Mouse (Mus musculus) limb, embryonic 12.5 days (tissue): ENCODE data around the gene Elavl3. TPM values are rescaled to one million over a fixed set of nuclear protein-coding genes. Genes with fewer than 3 reads are reported as not detected.
"Not testable (repeated sequence)": the region's sequence is repeated elsewhere in the genome, so short reads cannot be mapped to it uniquely, and the experiment has no call there.

ENCODE experiments used
- ATAC-seq: fragments of 200-750 bp; cut with Nextera tagmentation; 2 replicates; pipeline ENCODE4 v1.8.0; 2017; ENCODE audit warnings: low read depth, moderate TSS enrichment; ENCODE audit not compliant: insufficient number of reproducible peaks, insufficient read depth, low FRiP score, low TSS enrichment
- H3K27ac ChIP-seq: fragments of 300-500 bp; sonication (generic); 2 replicates; pipeline ENCODE4 v1.5.1; 2016; ENCODE audit warnings: mild to moderate bottlenecking, moderate library complexity
- H3K27me3 ChIP-seq: fragments of 300-500 bp; sonication (generic); 2 replicates; pipeline ENCODE4 v1.6.1; 2016; ENCODE audit warnings: mild to moderate bottlenecking, moderate library complexity
- H3K36me3 ChIP-seq: fragments of 300-500 bp; sonication (generic); 2 replicates; pipeline ENCODE4 v1.6.1; 2016; ENCODE audit warnings: mild to moderate bottlenecking, moderate library complexity
- H3K4me1 ChIP-seq: fragments of 300-500 bp; sonication (generic); replicated peaks from 2 replicates; pipeline ENCODE4 v1.6.1; 2016
- H3K4me2 ChIP-seq: fragments of 300-500 bp; sonication (generic); 2 replicates; pipeline ENCODE4 v1.6.1; 2016; ENCODE audit warnings: mild to moderate bottlenecking, moderate library complexity
- H3K4me3 ChIP-seq: fragments of 300-500 bp; sonication (generic); replicated peaks from 2 replicates; pipeline ENCODE4 v1.5.1; 2016; ENCODE audit warnings: mild to moderate bottlenecking
- H3K9ac ChIP-seq: fragments of 300-500 bp; sonication (generic); replicated peaks from 2 replicates; pipeline ENCODE4 v1.6.1; 2016; ENCODE audit warnings: mild to moderate bottlenecking, moderate library complexity
- H3K9me3 ChIP-seq: fragments of 300-500 bp; sonication (generic); 2 replicates; pipeline ENCODE4 v1.6.1; 2016; ENCODE audit warnings: mild to moderate bottlenecking, moderate library complexity
- WGBS: fragments of 180-500 bp; shearing (Covaris S2); methylation state at CpG from one replicate; pipeline ENCODE4 v1.1.7; 2016; 5-methylcytosine and 5-hydroxymethylcytosine counted together
- polyA plus RNA-seq: library from polyadenylated mRNA; unstranded; fragments of >200 nt; fragmentation: Nextera tagmentation; extraction: Ambion mirVana; gene quantifications from 2 replicates; pipeline ENCODE4 v1.2.1, GENCODE M21; 2016

Elavl3 gene
- polyA plus RNA-seq, 1 experiment from 2014 or later, result 0.23 TPM

DNA sequence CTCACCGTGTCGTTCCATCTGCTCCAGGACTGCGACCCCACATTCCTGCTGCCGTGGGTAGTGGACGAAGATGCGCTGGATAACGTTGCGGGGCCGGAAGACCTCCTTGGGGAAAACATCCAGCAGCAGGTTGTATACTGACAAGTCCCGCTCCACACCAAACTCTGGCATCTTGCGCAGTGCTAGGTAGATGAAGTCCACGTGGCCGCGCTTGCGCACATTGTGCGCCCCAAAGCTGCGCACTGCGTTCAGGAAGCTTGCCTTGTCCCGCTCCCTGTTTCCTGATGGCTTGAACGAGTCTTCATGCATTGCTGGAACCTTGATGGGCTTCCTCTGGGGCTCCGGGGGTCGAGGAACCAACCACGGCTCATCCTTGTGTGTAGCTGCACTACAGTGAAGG, 24.4 kb upstream of the Elavl3 start:
- Histone ChIP-seq H3K9ac (no peak overlapping the region), H3K9me3 (no peaks in the 10 kb centered on the region), H3K36me3 (peaks cover 46% of the 10 kb centered on the region), H3K27me3 (no peaks in the 10 kb centered on the region), H3K27ac (no peak overlapping the region), H3K4me2 (no peak overlapping the region), H3K4me3 (no peak overlapping the region), H3K4me1 (no peaks in the 10 kb centered on the region)
- ATAC-seq, result no peak
- WGBS, result 93% methylated on average over 23 of the region's 23 CpGs

DNA sequence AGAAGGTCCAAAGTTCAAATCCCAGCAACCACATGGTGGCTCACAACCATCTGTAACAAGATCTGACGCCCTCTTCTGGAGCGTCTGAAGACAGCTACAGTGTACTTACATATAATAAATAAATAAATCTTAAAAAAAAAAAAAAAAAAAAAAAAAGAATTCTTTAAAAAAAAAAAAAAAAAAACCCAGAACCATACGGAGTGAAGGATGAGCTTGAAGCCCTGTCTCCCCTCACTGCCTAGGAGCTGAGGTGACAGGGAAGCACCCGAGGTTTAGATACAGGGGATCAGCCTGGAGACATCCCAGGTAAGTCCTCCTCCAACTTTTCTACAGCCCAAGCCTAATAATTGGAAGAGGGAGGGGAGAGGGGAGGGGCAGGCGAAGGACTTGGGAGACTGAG, 24.0 kb upstream of the Elavl3 start:
- H3K4me1 ChIP-seq, H3K4me3 ChIP-seq, ATAC-seq, H3K9ac ChIP-seq, H3K27me3 ChIP-seq, H3K27ac ChIP-seq, H3K4me2 ChIP-seq, H3K9me3 ChIP-seq: not testable (repeated sequence)
- peaks cover 46% of the 10 kb centered on the region for H3K36me3 ChIP-seq
- WGBS, result 79% methylated on average over 5 of the region's 5 CpGs

- Histone ChIP-seq H3K4me1 (peaks cover 9% of the 10 kb centered on the region), H3K36me3 (peaks cover 43% of the 10 kb centered on the region), H3K4me2 (no peak overlapping the region), H3K27ac (no peak overlapping the region), H3K9ac (no peak overlapping the region), H3K9me3 (no peaks in the 10 kb centered on the region), H3K4me3 (no peak overlapping the region), H3K27me3 (no peaks in the 10 kb centered on the region)
- WGBS, result 95% methylated on average over 4 of the region's 4 CpGs
- no peak for ATAC-seq
Observed at GRCm38 (mm10) chr9:22072276-22072675, 20.5 kb upstream of the Elavl3 start.

DNA sequence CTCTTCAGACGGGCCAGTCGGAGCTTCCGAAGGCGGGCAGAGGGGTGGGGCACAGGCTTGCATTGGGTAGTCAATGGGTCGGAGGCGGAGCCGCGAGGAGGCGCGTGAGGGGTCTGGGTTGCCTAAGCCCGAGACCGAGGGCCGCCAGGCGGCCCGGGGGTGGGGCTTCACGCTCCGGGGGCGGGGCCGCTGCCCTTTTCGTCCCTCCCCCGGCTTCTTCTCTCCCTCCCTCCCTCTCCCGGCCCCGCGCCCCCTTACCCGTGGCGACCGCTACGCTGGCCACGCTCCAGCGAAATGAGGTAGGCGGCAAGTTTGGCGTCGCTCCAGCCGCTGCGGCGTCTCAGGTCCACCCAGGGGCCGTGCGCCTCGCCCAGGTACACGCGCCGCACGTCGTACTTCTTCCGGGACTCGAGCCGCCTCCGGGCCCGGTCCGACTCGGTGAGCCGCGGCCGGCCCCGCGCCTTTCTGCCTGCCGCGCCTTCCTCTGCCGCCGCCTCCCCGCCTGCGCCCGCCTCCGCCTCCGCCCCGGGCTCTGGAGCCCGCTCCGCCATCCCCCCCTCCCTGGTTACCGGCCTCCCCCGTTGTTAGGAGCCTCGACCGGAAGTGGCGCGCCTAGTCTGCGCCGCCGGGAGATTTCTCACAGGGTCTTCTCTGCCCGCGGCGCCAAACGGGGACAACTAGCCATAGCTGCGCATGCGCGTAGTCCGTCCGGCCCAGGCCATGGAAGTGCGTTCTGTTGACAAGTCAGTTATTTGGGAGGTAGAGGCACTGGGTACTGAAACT, 19.2 kb upstream of the Elavl3 start, which contains the start of the genes Gm49318 and Zfp653:
Gene Gm49318, minus strand, starts transcription at position 469 of the 783 bp plus-strand sequence.
Gene Zfp653, minus strand, starts transcription at position 586 of the 783 bp plus-strand sequence.
- H3K36me3 ChIP-seq, result peaks cover 44% of the 10 kb centered on the region
- peak within 1 kb of the TSS; percentile 87 for H3K9ac ChIP-seq
- peak; percentile 97 for ATAC-seq

DNA sequence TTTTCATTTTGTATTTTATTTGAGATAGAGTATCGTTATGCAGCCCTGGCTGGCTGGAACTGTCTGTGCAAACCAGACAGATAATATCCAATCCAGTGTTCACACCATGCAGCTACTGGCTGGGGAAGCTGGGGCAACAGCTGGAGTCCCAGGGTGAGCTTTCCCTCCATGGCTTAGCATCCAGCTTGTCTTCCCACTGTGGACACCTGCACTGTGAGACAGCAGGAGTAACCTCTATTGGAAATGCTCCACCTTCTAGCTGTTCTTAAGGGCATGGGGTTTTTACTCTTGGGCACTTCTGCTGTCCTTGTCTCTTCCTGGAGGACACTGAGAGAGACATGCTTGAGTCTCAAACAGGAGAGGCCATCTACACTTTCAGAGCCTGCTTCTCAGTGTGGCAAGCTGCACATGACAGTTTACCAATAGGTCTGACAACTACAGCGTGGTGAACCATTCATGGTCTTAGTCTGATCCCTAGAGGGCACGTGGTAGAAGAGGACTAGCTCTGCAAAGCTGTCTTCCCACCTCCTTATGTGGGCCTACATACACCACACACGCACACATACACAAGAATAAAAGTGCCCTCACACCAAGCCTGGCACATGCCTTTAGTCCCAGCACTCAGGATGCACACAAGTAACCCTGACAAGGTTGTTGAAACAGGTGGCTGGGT, 18.2 kb upstream of the Elavl3 start:
- 67% methylated on average over 4 of the region's 4 CpGs for WGBS
- H3K27ac ChIP-seq, result peak overlapping the region; percentile 97
- H3K4me2 ChIP-seq, result peak overlapping the region; percentile 56
- H3K27me3 ChIP-seq, result no peaks in the 10 kb centered on the region
- H3K4me3 ChIP-seq, result peak overlapping the region; percentile 70
- peak; percentile 8; the same call in 1 of the 2 replicates for ATAC-seq
- peaks cover 52% of the 10 kb centered on the region for H3K36me3 ChIP-seq
- peak overlapping the region; percentile 31; the same call in 1 of the 2 replicates for H3K9ac ChIP-seq
- H3K9me3 ChIP-seq, result no peaks in the 10 kb centered on the region
- peaks cover 9% of the 10 kb centered on the region for H3K4me1 ChIP-seq

More for the DNA sequence above, 19.2 kb upstream of the Elavl3 start, which contains the start of the genes Gm49318 and Zfp653:
- 0% methylated on average over 77 of the region's 87 CpGs for WGBS
- Histone ChIP-seq H3K9me3 (no peaks in the 10 kb centered on the region), H3K27me3 (no peaks in the 10 kb centered on the region), H3K4me2 (peak within 1 kb of the TSS; percentile 56), H3K4me1 (peaks cover 9% of the 10 kb centered on the region), H3K27ac (peak within 1 kb of the TSS; percentile 97), H3K4me3 (peak within 1 kb of the TSS; percentile 70)

DNA sequence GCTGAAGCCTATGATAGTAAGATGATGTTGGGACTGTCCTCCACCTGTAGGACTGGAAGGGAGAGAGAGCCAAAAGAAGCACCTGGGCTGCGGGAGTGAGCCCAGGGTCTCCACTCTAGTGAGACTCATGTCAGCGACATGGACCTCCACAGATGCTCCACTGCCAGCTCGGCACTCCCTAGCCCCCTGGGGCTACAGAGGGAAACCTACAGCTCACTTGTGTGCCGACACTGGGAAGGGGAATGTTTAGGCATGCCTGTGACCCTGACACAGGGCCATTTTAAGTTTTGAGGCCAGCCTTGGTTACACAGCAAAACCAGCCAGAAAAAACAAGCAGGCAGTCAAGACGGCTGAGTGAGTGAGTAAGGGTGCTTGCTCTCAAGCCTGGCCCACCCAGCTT, 15.4 kb upstream of the Elavl3 start:
- no peak for ATAC-seq
- Histone ChIP-seq H3K9me3 (no peaks in the 10 kb centered on the region), H3K27ac (no peak overlapping the region), H3K27me3 (no peaks in the 10 kb centered on the region), H3K36me3 (peaks cover 60% of the 10 kb centered on the region), H3K4me2 (no peak overlapping the region), H3K4me3 (no peak overlapping the region), H3K9ac (no peak overlapping the region), H3K4me1 (peaks cover 9% of the 10 kb centered on the region)
- 82% methylated on average over 5 of the region's 5 CpGs for WGBS

GRCm38 (mm10) chr9:22066433-22066832, 14.6 kb upstream of the Elavl3 start:
- H3K9ac ChIP-seq, result no peak overlapping the region
- WGBS, result 73% methylated on average over 3 of the region's 3 CpGs
- H3K36me3 ChIP-seq, result peaks cover 65% of the 10 kb centered on the region
- peaks cover 9% of the 10 kb centered on the region for H3K4me1 ChIP-seq
- no peaks in the 10 kb centered on the region for H3K27me3 ChIP-seq
- H3K27ac ChIP-seq, result no peak overlapping the region
- H3K4me2 ChIP-seq, result no peak overlapping the region
- H3K4me3 ChIP-seq, result no peak overlapping the region
- no peak for ATAC-seq
- H3K9me3 ChIP-seq, result no peaks in the 10 kb centered on the region

- H3K9me3 ChIP-seq, result no peaks in the 10 kb centered on the region
- H3K4me3 ChIP-seq, result no peak overlapping the region
- WGBS, result 96% methylated on average over 11 of the region's 11 CpGs
- no peaks in the 10 kb centered on the region for H3K27me3 ChIP-seq
- H3K4me1 ChIP-seq, result peaks cover 9% of the 10 kb centered on the region
- H3K4me2 ChIP-seq, result no peak overlapping the region
- no peak for ATAC-seq
- H3K9ac ChIP-seq, result no peak overlapping the region
- no peak overlapping the region for H3K27ac ChIP-seq
- H3K36me3 ChIP-seq, result peaks cover 72% of the 10 kb centered on the region
Observed at GRCm38 (mm10) chr9:22065642-22066041, 13.8 kb upstream of the Elavl3 start.

- Histone ChIP-seq H3K36me3 (peaks cover 78% of the 10 kb centered on the region), H3K4me2 (no peak overlapping the region), H3K27ac (no peak overlapping the region), H3K27me3 (no peaks in the 10 kb centered on the region), H3K9ac (no peak overlapping the region), H3K4me1 (no peaks in the 10 kb centered on the region), H3K9me3 (no peaks in the 10 kb centered on the region), H3K4me3 (no peak overlapping the region)
- WGBS, result 94% methylated on average over 3 of the region's 3 CpGs
- ATAC-seq, result no peak
Observed at GRCm38 (mm10) chr9:22064341-22064740, 12.5 kb upstream of the Elavl3 start.

DNA sequence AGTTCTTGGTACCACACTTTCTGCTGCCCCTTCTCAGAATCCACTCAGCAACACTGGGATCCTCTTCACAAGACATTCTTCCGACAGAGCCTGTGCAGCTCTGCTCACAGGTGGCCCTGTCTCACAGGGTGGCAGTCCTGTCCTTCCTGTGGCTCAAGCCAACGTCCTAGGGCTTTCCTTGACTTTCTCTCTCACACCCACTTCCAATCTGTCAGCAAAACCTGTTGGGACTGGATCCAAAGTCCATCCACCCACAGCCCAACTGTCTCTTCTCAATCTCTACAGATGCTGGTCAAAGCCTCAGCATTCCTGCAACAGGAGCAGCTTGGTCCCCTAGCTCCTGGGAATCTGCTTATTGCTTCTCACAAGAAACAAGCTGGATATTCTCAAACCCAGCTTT, 9.5 kb upstream of the Elavl3 start:
- no peak for ATAC-seq
- no peaks in the 10 kb centered on the region for H3K9me3 ChIP-seq
- 78% methylated on average over 2 of the region's 2 CpGs for WGBS
- H3K27ac ChIP-seq, result no peak overlapping the region
- H3K4me3 ChIP-seq, result no peak overlapping the region
- 0 out of 2 replicates have a peak overlapping the region, but pooled peaks have one; percentile 18 for H3K9ac ChIP-seq
- peaks cover 3% of the 10 kb centered on the region; the same call in 1 of the 2 replicates for H3K27me3 ChIP-seq
- H3K4me2 ChIP-seq, result no peak overlapping the region
- peaks cover 83% of the 10 kb centered on the region for H3K36me3 ChIP-seq
- no peaks in the 10 kb centered on the region for H3K4me1 ChIP-seq

GRCm38 (mm10) chr9:22058011-22058424, 6.2 kb upstream of the Elavl3 start:
- no peak overlapping the region for H3K4me2 ChIP-seq
- 86% methylated on average over 9 of the region's 9 CpGs for WGBS

More at GRCm38 (mm10) chr9:22058011-22058424, 6.2 kb upstream of the Elavl3 start:
- peaks cover 36% of the 10 kb centered on the region for H3K27me3 ChIP-seq
- no peak overlapping the region for H3K9ac ChIP-seq
- H3K9me3 ChIP-seq, result no peaks in the 10 kb centered on the region
- H3K4me3 ChIP-seq, result no peak overlapping the region
- no peak for ATAC-seq
- peaks cover 51% of the 10 kb centered on the region for H3K36me3 ChIP-seq
- peaks cover 6% of the 10 kb centered on the region; the same call in 1 of the 2 replicates for H3K4me1 ChIP-seq
- H3K27ac ChIP-seq, result no peak overlapping the region
